Mouse (Mus musculus) layer of hippocampus, postnatal 25 days (tissue): ENCODE results near the gene Aqp7. TPM values are rescaled to one million over a fixed set of nuclear protein-coding genes. Genes with fewer than 3 reads are reported as not detected.
"Not testable (repeated sequence)": the region's sequence is repeated elsewhere in the genome, so short reads cannot be mapped to it uniquely, and the experiment has no call there.

Source experiments
- DNase-seq, 2 experiments: peaks; one replicate each; pipeline ENCODE4 v3.0.0; 2022; ENCODE audit warnings: mixed read lengths in 2 of 2, low spot score in 1 of 2; ENCODE audit errors: extremely low spot score in 1 of 2
- total RNA-seq, 2 experiments: library from RNA; stranded (reverse); gene quantifications; 2 replicates each; pipeline ENCODE4 v1.2.3; 2021

Gene Aqp7
- total RNA-seq, result not detected

GRCm38 (mm10) chr4:41047524-41048271 lies at the start of gene Aqp7:
TSS of gene Aqp7 (minus strand) at chr4:41048139.
- no peak for DNase-seq

DNA sequence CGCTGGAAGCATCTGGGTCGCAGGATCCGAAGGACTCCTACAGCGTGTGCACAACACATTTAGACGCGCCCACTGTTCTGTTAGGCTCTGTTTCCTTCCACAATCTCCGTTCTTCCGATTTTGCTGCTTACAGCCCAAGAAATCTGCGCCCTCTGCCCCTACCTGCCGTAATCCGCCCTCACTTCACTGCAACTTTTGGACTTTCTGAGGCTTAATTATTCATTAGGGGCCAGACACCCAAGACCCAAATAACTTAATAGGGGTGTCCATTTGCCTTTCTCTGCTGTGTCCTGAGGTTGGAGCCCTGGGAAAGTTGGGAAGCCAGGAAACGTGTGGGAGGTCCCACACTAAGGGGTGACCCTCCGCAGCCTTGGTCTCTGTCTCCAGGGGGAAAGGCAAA lies 49.4 kb upstream of the Aqp7 start:
- DNase-seq, result no peak

DNA sequence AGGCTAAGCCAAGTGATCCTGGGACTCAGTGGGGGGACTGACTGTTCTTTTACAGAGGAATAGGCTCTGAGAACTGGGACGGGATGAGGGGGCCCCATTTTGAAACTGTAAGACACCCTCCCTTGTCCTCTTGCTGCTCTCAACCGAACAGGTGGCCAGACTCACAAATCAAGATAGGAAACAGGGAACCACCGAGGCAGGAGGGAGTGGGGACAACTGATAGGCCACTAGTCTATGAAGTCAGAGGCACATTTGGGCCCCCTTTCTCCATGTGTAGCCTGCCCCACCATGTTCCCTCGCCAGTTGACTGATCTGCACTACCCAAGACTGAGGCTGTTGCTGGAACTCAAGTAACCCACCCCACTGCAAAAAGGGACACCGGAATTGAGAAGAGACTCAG lies 48.9 kb upstream of the Aqp7 start:
- no peak for DNase-seq

DNA sequence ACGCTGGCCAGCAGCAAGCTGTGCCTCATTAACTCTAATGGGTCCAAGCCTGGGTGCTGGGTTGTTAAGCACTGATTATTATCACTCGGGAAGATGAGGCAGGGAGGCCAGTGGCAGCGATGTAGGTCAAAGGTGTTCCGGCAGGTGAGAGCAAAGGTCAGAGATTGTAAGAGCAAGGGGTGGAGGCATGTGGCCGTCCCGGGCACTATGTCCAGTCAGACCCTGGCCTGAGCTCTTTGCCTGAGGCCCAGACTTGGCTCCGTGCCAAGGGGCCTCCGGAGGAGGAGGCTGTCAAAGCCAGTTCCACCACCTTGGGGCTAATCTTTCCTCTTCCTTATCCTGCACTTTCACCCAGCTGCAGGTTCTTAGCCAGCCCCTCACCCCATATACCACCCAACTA lies 48.2 kb upstream of the Aqp7 start:
- no peak for DNase-seq

DNA sequence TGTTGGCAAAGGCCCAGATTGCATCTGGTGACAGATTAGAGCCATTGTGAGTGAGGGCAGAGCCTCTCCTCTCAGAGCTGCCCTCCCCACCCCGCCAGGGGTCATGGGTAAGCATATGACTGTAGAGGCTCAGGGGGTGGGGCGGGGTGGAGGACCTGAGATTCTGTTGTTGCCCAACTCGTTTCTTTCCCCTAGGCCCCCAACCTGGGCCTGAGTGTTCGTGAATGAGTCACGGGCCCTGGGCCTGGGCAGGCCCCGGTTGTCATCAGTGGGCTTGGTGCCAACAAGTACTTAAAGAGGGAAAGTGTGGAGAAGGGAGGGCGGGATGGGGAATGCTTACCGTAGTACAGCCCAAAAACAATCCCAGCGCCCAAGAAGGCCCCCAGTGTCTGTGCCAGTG lies 46.4 kb upstream of the Aqp7 start:
- no peak for DNase-seq

DNA sequence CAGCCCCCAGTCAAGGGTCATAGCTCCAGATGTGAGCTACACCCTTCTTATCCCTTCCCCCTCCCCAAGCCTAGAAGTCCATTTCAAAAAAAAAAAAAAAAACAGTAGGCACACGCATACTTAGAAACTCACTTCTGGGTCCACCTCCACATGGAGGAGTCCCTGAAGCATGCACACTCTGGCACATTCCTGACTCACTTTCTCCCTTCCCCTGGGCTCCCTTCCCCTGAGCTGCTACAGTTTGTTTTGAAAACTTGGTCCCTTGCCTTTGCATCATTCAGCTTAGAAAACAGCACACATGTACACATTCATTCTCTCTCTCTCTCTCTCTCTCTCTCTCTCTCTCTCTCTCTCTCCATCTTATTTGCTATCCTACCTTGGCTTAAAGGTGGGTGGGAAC lies 45.0 kb upstream of the Aqp7 start:
- DNase-seq, result no peak

DNA sequence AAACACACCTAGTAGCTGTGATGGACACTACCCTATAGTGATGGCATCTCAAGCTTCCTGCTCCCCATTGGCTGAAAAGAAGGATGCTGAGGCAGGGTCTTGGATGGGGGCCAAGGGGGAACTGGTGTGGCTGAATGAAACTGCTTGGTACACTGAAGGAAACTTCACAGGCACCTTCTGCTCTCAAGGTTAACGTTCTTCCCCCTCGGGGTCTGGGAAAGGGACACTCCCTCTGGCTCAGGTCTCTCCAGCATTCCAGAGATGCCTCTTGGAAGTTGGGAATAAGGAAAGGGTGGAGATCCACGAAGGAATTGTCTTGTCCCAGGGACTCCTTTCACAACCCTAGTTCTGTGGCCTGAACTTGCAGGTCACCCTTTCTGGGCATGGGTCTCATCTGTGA lies 43.5 kb upstream of the Aqp7 start:
- no peak for DNase-seq

- no peak for DNase-seq
These were observed 41.8 kb upstream of the Aqp7 start for GRCm38 (mm10) chr4:41089705-41090104.

DNA sequence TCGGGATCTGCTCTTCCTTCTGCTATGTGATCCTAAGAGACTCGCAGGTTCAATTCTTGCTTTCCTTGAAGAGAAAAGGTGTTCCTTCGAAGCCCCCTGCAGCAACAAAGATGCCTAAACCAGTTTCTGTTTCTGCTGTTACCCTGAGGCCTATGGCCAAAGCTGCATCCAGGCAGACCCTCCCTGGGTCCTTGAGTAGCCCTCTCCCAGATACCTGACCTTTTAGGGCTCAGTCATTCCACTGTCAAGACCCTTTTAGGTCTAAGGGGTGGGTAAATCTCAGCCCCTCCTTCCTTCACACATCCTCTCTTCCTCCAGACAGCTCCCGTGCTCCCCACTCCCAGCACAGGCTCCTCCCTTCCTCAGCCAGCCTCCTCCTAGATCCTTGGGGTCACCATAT lies 41.2 kb upstream of the Aqp7 start:
- DNase-seq, result no peak

DNA sequence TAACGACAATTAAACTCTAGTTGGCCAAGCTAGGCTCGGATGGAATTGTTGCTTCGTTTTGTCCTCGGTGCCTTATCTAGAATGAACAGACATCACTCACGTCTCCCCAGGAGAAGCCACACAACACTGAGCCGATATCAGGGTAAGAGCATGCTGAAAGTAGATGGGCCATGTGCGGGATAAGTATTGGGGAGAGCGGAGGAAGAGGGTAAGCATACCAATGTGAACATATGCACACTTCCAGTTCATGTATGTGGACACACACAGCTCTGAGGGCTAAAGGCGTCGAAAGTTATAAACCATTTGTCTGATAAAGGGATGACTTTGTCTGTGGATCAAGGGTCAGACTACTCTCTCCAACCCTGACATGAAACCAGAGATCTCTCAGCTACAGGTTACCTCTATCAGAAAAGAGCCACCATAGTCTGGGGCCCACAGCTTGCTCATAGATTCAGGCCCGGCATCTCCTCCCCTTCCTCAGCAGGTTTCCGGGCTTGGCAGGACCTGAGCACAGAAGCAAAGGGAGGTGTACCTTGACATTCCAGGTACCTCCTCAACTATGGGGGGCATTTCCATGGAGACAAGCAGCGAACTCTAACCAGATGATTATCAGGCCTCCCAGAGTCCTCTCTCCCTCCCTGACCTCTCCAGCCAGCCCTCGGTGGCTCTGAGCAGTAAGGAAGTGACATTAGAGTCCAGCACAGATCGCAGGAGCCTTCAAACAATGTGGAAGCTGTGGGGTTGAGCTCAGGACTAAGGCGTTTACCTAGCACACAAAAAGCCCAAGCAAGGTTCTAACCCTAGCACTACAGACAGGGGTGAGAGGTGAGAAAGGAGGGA lies 39.7 kb upstream of the Aqp7 start:
- DNase-seq, result no peak

DNA sequence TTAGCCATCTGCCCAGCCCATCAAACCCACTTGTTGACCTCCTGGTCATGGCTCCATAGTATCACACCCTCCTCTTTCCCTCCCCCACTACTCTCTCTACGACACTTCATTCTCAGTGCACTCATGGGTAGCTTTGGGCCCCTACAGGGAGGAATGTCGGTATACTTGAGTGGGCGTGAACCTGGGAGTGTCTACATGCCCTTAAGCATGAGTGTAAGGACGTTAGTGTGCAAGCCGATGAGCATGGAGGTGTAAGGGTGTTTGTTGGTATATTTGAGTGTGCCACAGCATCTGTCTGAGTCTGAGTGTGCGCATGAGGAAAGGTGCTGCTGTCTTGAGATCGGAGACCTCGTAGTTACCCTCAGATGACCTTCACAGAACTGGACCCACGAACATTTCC lies 39.0 kb upstream of the Aqp7 start:
- DNase-seq, result no peak

DNA sequence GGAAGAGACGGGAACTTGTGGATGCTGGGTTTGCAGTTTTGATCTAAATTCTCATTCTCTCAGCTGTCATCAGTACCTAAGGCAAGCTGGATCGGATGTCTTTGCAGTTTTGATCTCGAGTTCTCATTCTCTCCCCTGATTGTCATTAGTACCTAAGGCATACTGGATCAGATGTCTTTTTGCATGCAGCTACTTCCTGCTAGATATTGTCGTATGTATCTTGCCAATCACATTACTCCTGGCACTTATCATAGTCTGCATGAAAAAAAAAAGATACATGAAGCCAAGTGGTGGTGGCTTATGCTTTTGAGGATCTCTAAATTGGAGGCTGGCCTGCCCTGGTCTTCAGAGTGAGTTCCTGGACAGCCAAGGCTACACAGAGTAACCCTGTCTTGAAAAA lies 36.9 kb upstream of the Aqp7 start:
- no peak for DNase-seq

DNA sequence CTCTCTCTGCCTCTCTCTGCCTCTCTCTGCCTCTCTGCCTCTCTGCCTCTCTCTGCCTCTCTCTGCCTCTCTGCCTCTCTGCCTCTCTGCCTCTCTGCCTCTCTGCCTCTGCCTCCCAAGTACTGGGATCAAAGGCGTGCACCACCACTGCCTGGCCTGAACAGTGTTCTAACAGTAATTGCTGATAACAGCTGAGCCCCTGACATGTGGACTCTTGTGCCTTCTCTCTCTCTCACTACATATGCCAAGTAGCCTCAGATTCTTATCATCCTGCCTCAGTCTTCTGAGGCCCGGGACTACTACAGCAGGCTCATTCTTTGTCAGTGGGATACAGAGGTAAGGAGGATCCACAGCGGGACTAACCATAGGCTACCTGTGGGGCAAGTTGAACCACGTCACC lies 34.9 kb upstream of the Aqp7 start:
- DNase-seq, result not testable (repeated sequence)

- no peak for DNase-seq
These were observed 33.8 kb upstream of the Aqp7 start for GRCm38 (mm10) chr4:41081733-41082132.

DNA sequence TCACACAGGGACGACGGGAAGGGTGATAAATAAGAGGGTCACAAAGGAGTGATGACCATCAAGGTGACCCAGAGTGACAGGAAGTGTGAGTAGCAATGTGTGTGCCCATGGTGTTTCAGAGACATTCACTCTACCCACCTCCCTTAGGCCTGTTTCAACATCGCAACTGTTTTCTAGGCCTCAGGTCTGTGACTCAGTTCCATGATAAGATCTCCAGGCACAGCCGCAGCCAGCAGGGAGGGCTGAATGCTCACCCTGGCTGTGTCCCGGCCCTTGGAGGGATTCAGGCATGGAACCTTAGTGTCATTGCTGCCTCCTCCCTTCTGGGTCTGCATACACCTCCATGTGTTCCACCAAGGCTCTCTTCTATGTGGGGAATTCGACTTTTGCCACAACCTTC lies 30.8 kb upstream of the Aqp7 start:
- DNase-seq, result no peak

DNA sequence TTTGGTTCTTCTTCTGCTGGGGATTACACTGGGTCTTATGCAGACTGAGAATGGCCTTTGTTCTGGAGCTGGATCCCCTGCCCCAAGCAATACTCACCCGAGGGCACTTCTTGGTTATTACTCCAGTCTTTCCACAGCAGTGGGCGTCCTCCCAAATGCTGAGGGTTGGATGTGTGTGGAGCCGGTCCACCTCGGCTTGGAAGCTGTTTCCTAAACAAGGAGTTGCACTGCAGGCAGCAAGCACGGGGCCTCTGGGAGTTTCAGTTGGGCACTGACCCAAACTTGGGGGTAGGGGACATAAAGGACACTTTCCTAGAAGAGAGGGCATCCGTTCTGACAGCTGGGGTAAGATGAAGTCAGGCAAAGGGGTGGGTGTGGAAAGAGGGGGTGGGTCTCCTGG lies 26.5 kb upstream of the Aqp7 start:
- no peak for DNase-seq

DNA sequence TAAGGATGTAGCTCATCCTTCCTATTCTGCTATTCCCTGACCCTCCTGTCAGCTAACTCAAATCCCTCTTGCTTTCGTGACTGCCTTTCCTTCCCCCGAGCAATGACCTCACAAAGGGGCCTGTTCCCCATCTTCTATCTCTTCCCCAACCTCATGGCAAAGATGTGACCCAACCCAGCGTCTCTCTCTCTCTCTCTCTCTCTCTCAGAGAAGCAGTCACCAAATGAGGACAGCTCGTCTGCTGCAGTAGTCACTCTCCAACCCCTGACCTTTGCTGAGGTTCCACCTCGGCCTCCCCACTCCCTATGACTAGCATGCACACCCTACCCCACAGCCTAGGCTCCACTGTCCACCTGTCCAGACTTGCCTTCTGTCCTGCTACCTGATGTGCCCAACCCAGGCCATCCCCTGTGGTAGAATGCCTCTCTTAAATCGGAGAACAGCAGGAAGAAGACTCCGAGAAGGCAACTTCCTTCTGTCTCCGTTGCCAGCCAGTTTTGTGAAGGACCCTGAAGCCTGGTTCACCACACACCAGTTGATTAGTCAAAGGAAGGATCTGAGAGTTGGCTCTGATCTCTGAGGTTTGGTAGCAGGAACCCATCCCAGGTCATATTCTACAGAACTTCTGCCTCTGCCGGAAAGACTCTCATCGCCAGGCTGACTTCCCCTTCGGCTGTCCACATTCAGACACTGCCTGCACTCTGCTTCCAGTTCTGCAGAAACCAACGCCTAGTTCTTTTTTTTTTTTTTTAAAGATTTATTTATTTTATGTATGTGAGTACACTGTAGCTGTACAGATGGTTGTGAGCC lies 25.3 kb upstream of the Aqp7 start:
- no peak for DNase-seq

GRCm38 (mm10) chr4:41071500-41072429 lies 23.8 kb upstream of the Aqp7 start:
- no peak for DNase-seq

GRCm38 (mm10) chr4:41065196-41065595 lies 17.3 kb upstream of the Aqp7 start:
- DNase-seq, result no peak
